Mouse (Mus musculus) inflammation-experienced regulatory T-cells, adult 6 months (primary cell): ENCODE data around the gene Samd5. TPM values are rescaled to one million over a fixed set of nuclear protein-coding genes. Genes with fewer than 3 reads are reported as not detected.
A peak's percentile ranks its signal among the peaks of the same experiment; 100 is the strongest.

Source experiments
- ATAC-seq: one replicate; pipeline ENCODE4 v1.8.0; 2017
- polyA plus RNA-seq, 3 experiments: library from polyadenylated mRNA; unstranded; fragments of 100-300 nt; shearing (Covaris generic); gene quantifications; one replicate each; pipeline ENCODE4 v1.2.1; 2017

Samd5 gene
- polyA plus RNA-seq, 3 experiments from 2014 or later, result not detected

DNA sequence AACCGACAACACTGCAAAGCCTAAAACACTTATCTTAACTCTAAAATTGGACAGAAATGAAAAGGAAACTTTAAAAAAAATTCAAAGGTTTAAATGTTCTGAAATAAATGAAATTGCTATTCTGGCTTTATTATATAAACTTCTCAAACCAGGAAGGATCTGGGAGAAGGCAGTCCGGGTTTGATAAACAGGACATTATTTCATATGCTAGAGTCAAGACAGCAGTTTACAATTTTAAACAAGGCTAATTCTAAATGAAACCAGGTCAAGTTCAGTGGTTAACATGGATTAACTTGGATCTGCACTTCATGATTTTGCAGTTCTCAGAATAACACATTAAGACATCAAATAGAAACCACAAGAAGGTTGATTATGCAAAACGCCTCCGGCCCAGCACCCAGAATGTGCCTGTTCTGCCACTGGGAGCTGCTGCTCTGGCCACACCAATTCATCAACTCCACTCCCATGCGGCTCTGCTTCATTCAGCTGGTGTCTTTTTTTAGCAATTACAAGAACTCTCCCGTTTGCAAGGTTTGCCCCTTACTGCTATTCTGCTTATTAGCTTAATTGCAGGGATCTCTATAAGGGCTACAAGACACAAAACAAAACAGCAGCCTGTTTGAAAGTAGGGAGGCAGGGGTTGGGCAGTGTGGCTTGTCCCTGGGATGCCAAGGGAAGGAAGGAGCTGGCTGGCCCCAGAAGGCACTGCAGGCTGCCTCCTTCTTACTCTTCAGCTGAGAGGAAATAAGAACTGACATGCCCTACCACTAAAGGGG is 24.8 kb downstream of the Samd5 start:
- no peak for ATAC-seq

DNA sequence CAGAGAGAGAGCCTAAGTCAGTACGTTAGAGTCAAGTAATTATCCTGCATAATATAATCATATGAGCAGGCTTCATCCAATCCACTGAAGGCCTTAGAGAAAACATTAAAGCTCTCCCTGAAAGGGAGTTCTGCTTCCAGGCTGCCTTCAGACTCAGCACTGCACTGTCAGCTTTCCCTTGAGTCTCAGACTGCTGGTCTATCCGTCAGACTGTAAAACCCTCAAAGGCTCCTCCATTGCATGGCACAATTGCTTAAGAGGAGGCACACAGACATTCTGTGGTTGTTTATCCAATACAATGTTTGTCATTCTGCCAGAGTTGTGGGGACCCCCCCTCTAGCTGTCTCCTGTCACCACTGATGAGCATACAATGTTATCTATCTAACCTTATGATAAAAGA is 26.5 kb downstream of the Samd5 start:
- no peak for ATAC-seq

DNA sequence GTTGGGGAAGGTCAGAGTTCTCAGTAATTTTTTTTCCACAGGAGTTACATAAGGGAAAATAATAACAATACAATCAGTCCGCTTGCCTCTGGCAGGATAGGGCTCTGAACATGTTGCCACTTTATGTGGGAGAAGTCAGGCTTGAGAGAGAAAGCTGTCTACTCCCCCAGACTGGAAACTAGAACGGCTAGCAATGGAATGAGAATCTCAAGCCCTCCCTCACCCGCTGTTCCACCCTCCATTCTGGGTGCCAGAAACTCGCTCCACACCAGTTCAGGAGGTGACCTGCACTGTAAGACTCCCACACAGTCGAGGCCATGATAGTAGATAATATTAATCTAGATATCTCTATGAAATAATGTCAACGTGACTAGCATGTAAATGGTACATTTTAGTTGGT is 27.3 kb downstream of the Samd5 start:
- no peak for ATAC-seq

DNA sequence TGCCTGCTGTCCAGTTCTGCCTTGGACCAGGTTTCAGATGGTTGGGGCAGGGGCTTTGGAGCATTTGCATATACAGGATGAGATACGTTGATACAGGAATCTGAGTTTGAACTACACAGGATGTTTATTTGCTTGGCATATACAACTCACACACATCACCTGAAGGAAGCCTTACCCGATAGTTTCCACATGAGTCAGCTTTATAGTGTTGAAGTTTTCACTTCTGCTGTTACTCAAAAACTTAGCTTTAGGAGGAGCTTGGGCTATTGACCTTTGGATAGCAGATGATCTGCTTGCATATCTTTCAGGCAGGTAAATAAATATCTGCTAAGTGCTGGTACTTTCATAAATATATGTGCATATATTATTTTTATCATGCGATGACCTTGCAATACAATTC is 28.6 kb downstream of the Samd5 start:
- no peak for ATAC-seq

DNA sequence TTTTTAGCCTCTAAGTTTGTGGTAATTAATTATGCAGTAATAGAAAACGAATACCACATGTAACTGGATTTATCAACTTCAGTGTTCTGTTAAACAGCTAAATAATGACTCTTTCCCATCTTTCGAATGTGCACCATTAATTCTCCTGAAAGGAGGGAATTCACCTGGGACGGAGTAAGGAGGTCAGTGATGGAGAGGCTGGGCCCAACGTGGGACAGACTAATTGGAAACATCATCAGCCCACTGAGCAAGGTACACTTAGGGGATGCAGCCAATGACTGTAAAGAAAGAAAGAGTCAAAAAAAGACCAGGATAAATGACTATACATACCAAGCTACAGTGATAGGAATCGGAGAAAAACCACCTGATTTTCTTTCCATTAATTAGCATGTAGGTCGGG is 31.5 kb downstream of the Samd5 start:
- no peak for ATAC-seq

DNA sequence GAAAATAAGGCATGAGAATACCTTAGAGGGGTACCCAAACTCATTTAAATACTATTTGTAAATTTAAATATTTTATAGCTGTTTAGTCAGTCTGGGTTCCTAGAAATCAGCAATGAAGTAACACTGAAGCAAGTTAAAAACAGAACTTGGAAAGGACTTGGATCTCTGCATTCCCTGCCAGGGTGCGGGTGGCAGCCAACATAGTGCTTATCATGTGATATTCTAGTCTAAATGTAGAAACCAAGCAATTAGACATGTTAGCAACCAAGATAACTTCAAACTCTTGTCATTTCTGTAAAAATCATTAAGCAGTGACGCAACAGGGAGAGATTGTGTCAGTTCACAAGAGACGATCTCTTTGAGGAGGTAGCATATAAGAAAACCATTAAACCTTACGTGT is 32.9 kb downstream of the Samd5 start:
- no peak for ATAC-seq

DNA sequence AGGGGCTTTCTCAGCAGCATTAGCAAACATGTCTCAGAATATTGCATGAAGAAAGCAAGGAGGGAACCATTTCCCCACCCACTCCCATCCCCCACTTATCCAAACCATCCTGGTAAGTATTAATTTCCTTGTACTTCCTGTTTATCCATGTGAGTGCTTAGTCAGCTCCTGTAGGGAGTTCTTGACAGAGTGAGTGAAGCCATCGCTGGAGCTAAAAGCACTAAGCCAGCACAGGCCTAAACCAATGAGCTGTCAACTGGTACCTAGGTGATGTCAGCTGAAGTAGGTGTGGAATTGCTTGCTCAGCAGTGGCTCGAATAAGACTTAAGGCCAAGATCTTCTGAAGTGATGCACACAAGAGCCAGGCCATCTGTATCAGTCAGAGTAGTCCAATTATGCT is 34.3 kb downstream of the Samd5 start:
- ATAC-seq, result no peak

DNA sequence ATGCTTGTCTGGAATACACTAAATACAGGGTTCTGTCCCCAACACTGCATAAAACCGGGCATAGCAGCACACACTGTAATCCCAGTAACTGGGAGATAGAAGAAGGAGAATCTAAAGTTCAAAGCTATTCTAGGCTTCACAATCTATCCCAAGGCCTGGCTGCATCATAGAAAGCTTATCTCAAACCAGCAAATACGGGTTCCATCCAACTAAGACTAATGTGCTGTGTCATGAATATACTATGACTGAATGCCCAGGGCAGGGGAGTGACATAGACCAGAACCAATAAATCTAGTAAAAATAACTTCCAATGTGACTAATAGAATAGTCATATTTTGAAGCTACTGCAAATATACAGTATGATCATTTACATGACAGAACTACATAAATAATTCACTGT is 35.0 kb downstream of the Samd5 start:
- no peak for ATAC-seq

DNA sequence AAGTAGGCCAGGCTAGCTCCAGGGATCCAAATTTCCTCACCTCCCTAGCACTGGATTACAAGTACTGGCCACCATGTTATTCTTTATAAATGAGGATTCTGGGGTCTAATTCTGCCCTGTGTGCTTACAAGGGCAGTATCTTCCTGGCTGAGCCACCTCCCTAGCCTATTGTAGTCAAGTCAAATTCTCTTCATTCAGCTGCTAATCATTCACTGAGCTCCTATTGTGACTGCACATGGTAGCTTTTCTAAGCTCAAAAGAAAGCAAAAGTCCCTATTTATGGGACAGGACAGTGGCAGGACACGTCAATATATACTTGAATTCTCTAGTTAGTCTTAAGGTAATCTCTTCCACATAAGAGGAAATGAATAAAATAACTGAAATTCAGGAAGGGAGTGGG is 49.7 kb downstream of the Samd5 start:
- ATAC-seq, result no peak

DNA sequence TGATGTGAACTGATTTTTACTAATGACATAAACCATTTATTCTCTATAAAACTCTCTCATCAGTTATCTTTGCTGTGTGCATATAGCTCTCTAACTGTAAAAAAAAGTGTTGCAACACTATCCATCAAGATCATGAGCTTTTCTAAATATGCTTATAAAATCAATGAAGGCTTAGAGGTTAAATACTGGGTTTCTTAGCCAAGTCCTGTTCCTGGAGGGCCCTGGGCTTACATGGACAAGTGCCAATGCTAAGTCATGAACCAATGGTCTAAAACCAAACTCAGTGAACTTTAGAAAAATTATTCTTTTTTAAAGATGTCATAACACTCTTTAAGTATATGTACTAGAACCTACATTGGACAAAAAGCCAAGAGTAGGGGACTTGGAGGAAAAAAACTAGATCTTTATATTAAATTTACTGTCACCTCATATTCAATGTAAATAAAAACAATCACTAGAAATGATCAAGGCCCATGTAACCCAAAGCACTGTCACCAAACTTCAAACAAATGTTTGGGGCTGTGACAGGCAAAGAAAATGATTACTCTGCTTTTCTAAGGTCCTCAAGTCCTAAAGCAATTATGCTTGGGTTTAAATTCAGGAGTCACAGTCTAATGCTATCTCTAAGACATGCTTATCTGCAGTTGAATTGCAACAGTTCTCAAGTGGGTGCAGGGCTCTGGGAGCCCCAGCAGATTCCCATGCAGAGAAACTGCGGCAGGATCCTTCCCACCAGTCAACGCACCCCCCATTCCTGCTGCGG is 52.9 kb downstream of the Samd5 start:
- no peak for ATAC-seq

DNA sequence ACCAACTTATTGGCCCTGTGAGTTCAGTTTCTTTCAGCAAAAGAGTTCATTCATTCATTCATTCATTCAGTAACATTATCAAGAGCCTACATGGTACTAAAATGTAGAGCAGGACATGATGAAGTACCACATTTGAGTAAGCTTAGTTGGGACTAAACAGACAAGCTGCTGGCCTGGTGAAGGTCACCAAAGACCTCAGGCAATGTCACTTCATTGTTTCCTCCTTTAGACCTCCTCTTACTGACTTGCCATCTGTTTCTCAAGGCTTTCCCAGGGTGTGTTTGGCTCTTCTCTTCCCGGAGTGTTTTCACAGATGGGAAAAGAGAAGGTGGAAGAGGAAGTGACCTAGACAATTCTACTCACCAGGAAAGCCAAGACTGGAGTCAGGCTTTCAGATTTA is 54.0 kb downstream of the Samd5 start:
- no peak for ATAC-seq

DNA sequence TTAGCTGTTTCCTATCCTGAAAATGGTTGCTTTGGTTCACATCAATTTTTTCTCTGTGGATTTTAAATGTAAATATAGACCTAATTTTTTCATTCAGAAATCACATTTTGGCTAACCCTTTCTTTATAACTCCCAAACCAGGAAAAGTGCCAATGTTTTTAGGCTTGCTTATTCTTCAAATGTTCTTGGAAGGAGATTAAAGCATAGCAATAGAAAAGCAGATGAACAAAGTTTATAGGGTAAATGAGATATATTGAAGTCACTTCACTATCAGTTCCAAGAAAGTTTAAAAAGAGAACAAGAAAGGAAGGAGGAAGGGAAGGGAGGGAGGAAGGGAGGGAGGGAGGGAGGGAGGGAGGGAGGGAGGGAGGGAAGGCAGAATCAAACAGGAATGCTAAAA is 60.0 kb downstream of the Samd5 start:
- no peak for ATAC-seq

DNA sequence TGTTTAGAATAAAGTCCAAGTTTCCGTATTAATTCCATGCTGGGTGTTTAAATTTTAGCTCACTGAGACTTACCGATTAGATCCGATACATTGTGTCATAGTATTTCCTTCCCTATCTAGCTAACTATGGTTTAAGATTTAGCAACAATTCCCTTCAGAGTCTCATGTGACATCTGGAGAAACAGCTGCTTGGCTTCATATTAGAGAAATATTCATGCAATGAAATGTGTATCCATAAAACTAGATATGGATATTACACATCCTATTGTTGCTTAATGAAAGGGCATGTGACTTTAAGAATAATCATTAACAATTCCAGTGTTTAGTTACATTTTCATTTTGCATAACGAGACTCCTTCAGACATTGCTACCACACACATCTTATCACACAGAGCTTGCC is 66.2 kb downstream of the Samd5 start:
- ATAC-seq, result no peak

DNA sequence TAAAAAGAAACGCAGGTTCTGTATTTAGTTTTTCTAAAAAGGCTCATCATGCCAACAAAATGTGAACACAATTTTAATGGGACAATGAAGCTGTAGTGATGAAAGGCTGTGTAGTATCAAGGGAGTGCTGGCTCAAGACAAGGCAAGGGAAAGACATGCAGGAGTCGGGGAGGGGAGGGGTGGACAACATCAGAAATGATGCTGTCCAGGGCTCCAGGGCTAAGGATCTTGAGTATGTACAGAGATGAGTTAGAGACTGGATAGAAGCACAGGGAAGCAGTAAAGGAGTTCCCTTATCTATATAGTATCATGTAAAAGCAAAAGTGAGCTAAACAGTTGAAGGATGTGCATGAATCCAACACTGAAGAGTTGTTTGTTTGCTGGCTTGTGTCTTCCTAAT is 67.9 kb downstream of the Samd5 start:
- ATAC-seq, result no peak

DNA sequence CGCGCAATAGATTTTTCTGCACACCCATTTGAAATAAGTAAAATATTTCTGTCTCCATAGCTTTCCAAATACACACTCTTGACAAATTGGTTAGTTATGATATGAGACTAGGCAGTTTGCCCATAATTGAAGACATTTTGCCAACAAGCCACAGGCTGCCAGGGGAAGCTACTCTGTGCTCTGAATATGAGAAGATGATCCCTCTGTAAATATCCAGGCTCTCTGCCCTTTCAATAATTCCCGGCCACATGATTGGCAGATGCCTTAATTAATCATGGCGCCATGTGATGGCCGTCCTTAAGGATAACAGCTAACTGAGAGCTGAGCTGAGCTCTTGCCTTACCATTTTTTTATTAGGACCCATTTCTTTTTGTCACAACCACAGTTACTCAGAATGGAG is 69.4 kb downstream of the Samd5 start:
- ATAC-seq, result no peak

DNA sequence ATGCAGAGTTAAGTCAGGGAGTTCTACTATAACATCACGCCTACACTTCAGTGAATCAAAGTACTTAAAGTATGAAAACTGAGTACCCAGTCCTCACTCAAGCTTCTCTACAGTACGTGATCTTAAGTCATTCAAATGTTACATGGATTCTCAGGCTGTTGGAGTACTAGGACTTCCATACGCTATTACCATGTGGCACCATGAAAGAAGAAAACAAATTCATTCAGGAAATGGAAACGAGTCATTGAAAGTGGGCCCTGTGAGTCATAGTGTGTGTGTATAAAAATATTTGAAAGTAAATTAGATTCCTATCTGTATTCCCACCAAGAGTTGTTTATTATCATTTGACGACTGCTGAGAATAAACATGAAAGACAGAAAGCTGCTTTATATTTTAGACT is 71.7 kb downstream of the Samd5 start:
- no peak for ATAC-seq

DNA sequence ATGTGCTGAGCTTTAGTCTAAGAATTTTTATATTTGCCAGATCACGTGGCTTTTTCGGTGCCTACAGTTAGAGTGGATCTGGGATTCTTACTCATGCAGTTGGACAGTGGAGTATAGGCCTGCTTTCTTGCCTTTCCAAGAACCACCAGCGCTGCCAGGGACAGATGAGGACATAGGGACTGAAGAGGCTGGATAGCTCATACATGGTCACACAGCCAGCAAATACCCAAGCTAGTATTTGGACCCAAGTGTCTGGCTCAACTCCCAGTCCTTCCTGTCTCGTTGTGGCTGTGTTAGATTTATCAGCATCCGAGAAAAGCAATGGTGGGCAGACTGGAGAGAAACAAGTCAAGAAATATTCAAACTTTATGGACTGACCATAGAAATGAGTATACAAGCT is 72.2 kb downstream of the Samd5 start:
- ATAC-seq, result no peak

DNA sequence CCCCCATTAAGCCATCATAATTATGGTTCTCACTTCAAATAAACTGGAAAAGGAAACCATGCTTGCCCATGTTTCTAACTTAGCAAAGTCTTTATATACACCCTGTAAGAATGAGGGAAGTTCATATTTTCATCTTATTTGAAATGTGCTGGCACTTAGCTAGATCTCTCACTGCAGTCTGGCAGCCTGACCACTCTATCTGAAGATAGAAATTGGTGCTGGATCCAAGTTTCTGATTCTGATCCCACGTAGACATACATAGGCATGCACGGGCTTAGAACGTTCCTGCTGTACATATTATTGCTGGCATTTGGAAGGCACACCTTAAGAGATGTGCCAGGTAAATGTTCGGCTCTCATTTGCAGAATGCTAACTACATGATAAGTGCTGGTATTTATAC is 72.6 kb downstream of the Samd5 start:
- no peak for ATAC-seq

DNA sequence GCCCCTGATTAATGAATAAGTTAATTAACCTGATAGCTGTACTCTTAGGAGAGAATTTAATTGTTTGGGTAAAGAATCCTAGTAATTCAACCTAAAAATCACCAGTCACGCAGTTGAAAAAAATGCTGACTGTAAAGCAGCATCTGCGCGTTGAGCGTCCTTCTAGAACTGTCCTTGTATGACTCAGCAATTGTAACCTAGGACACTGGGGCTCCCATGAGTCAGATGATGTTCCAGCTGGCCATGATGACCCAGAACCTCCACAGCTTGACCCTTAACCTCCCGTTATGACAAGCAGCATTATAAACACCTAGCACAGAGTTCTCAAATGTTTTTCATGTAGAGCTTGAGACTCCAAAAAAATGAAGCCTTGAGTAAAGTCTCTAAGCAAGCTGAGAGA is 78.8 kb downstream of the Samd5 start:
- ATAC-seq, result no peak

DNA sequence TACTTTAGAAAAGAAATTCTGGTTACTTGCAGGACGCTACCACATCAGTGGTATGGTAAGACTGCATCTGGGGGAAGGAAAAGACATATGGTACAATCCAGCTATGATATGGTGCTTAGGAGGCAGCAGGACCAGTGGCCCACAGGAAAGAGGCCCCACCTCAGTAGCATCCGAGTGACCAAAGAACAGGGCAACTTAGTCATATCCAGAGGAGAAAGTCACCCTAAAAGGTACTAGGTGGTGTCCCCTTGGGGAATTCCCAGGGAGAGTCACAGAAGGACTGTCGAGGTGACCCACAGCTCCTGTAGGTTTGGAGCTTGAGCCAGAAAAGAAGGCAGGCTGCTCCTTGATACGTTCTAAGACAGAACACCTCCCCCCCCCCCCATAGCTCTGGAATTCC is 80.3 kb downstream of the Samd5 start:
- no peak for ATAC-seq

DNA sequence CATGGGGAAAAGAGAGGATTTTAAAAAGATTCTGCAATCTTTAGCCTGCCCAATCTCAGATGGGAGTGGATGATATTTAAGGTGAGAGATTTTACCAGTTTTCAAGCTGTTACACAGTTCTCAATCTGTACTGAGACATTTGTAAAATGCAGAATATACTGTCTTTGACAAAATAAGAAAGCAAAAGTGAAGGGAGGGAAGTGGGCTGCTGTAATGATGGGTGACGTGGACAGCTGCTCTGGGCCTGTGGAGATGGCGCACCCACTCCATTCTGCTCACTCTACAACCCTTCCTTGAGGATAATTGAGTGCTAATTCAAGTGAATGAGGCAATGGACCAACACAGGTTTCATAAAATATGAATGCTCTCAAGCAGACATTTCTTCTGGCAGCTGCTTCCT is 84.4 kb downstream of the Samd5 start:
- no peak for ATAC-seq

DNA sequence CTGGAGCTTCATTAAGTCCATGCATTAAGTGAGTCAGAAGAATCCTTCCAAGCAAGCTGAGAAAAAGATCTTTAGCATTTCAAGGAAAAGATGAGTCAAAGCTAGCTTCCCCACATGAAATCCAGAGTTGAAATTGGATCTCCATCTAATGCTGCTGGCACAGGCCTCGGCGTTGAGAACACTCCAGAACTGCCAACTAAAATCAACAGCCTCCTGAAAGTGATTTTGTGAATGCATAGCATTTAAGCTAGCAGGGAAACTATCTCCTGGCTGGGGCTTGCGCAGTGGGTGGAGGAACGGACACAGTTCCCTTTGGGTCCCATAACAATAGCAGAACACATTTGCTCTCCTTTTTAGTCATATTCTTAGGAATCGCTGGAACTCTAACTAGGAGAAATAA is 88.7 kb downstream of the Samd5 start:
- ATAC-seq, result no peak

DNA sequence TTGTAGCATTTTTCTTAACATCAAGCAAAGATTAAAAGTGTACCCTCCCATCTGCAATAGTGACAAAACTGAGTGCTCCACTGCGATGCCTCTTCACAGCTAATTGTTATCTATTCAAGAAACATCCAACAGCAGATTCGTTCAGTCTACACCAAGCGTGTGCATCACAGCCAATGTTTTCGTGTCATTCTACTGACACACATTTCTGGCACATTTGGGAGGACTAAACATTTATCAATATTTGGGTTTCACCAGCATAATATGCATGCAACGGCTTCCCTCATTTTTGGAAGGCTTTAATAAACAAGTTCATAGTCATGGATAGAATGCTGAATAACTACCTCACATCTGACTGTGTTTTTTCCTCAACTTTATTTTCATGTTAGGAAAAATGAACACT is 95.6 kb downstream of the Samd5 start:
- no peak for ATAC-seq

DNA sequence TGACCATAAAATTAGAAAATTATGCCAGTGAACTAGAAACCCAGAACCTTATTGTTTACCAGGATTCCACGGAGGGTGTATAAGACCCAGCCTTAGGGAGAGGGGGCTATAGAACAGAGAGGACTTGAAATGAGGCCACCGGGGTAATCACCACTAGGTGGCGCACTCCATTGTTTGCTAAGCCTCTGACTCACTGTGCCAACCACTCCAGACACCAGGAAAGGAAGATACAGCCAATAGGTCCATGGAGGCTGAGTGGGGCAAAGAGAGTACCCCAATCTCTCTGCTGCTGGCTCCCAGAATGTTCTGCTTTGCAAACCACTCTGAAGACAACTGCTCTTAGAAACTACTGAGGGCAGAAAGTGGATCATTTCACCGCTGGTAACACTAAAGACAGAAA is 99.4 kb downstream of the Samd5 start:
- ATAC-seq, result peak; percentile 58

DNA sequence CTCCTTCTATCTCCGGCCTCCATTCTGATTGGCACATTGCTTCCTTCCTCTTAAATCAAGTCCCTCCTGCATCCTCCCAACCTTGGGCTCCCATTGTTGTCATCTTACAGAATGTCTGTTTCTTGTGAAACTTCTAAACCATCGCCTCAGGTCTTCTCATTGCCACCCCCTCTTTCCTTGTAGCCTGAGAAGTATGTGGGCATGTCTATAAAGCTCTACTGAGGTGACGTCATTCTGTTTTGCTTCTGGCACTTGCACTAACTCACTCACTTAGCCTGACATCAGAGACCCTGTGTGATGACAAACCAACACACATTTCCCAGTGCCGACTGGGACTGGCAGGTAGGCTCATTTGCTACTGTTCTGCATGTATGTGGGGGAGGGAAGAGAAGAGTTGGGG is 100.9 kb downstream of the Samd5 start:
- no peak for ATAC-seq
